Mouse (Mus musculus) limb, embryonic 13.5 days (tissue): ENCODE data around the gene Bad. TPM values are rescaled to one million over a fixed set of nuclear protein-coding genes. Genes with fewer than 3 reads are reported as not detected.

ENCODE experiments used
- ATAC-seq: fragments of 200-750 bp; cut with Nextera tagmentation; 2 replicates; pipeline ENCODE4 v1.8.0; 2017; ENCODE audit warnings: low read depth, moderate number of reproducible peaks, moderate TSS enrichment; ENCODE audit not compliant: low FRiP score
- H3K27ac ChIP-seq: fragments of 300-500 bp; sonication (generic); 2 replicates; pipeline ENCODE4 v1.5.1; 2015; ENCODE audit warnings: inconsistent platforms, mild to moderate bottlenecking, moderate library complexity
- H3K27me3 ChIP-seq: fragments of 300-500 bp; sonication (generic); 2 replicates; pipeline ENCODE4 v1.6.1; 2015; ENCODE audit warnings: mild to moderate bottlenecking, inconsistent platforms
- H3K36me3 ChIP-seq: fragments of 300-500 bp; sonication (generic); 2 replicates; pipeline ENCODE4 v1.6.1; 2015; ENCODE audit warnings: inconsistent platforms, mild to moderate bottlenecking, moderate library complexity
- H3K4me1 ChIP-seq: fragments of 300-500 bp; sonication (generic); 2 replicates; pipeline ENCODE4 v1.6.1; 2015; ENCODE audit warnings: inconsistent platforms
- H3K4me2 ChIP-seq: fragments of 300-500 bp; sonication (generic); replicated peaks from 2 replicates; pipeline ENCODE4 v1.6.1; 2015; ENCODE audit warnings: inconsistent platforms, mild to moderate bottlenecking, moderate library complexity
- H3K4me3 ChIP-seq: fragments of 300-500 bp; sonication (generic); 2 replicates; pipeline ENCODE4 v1.5.1; 2015; ENCODE audit warnings: moderate library complexity, mild to moderate bottlenecking, inconsistent platforms
- H3K9ac ChIP-seq: fragments of 300-500 bp; sonication (generic); 2 replicates; pipeline ENCODE4 v1.6.1; 2015; ENCODE audit warnings: mild to moderate bottlenecking, inconsistent platforms
- H3K9me3 ChIP-seq: fragments of 300-500 bp; sonication (generic); 2 replicates; pipeline ENCODE4 v1.6.1; 2016; ENCODE audit warnings: inconsistent platforms
- WGBS: fragments of 180-500 bp; shearing (Covaris S2); methylation state at CpG from one replicate; pipeline ENCODE4 v1.1.7; 2015; 5-methylcytosine and 5-hydroxymethylcytosine counted together
- polyA plus RNA-seq: library from polyadenylated mRNA; unstranded; fragments of >200 nt; fragmentation: Nextera tagmentation; extraction: Ambion mirVana; gene quantifications from 2 replicates; pipeline ENCODE4 v1.2.1, GENCODE M21; 2015

Bad gene
- polyA plus RNA-seq, 1 experiment from 2014 or later: 73.4 TPM

DNA sequence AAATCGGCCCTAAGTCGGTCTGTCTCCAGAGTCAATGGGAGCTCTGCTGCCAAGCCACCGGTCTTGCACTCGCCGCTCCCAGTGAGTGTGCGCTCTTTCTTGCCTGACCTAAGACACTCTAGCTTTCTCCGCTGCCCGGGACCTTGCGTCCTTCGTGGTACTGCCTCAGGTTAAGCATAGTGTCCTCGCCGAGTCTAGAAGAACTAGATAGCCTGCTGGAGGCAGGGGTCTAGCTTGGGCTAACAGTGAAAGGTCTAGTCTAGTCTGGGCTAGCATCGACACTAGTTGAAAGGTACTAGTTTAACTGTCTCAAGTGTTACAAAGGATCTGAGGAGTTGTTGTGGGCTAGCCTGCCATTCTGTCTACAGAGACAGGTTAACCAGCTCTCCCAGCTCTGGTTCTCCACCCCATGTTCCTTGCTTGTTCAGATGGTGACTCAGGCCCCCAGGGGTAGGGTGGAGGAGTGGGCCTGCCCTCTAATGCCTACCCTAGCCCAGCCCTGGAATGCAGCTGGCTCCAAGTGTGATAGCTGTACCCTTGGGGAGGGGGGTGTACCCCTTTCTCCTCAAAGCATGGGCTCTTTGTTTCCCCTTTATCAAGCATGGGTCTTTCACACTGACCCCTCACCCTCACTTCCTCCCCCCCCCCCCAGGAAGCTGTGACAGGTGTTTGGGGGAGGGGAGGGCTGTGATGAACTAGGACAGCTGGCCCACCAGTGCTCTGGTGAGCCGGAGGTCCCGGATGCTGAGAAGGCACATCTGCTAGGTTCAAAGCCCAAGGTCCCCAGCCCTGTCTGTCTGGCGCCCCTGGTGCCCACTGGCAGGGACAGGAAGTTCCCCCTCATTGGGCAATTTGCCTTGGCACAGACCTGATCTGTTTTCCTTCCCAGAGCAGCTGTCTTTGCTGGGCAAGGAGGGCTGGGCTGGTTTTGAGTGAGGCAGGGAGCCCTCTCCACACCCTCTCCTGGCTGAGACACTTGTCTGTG lies 34.2 kb downstream of the Bad start, which contains the start of gene Plcb3:
TSS of gene Plcb3 (minus strand) at position 934 of the 985 bp plus-strand sequence.
- ATAC-seq: no peak
- Histone ChIP-seq H3K4me3 (peak within 1 kb of the TSS; percentile 76), H3K4me1 (peaks cover 55% of the 10 kb centered on the region), H3K27ac (peak within 1 kb of the TSS; percentile 29), H3K27me3 (no peaks in the 10 kb centered on the region), H3K9ac (peak within 1 kb of the TSS; percentile 85), H3K36me3 (peaks cover 18% of the 10 kb centered on the region), H3K4me2 (peak within 1 kb of the TSS; percentile 93), H3K9me3 (no peaks in the 10 kb centered on the region)
- WGBS: 1% methylated on average over 16 of the region's 16 CpGs

DNA sequence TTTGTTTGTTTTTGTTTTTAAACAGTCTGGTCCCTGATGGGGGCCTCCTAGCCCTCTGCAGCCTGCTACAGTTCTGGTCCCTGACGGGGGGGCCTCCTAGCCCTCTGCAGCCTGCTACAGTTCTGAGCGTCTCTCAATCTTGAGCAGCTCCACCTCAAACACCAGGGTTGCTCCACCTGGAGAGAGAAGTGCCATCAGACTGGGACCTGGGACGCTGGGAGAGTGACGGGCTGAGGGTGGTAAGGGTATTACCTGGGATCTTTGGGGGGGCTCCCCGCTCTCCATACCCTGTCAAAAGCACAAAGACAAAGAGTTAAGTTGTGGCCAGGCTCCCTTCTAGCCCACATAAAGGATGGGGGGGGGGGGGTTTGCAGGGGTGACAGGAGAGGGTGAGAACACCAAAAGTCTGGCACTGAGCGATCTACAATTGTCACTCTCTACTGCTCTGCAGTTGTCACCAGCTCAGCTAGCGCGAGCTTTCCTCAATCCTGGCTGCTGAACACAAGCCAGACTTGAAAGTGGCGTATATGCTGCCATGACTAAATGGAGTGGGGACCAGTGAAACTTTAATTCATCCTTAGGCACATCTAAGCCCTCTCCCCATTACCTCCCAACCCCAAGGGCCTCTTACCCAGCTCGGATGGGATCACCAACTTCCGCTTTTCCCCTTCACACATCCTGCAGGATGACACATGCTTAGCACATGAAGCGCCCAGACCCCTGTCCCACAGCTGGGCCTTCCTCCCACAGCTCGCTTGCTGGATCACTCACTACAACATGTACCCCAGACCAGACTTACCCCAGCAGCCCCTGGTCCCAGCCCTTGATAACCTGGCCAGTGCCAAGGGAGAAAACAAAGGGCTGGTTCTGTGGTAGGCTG lies 36.3 kb downstream of the Bad start:
- H3K36me3 ChIP-seq: peaks cover 34% of the 10 kb centered on the region
- peak overlapping the region; percentile 70 for H3K4me3 ChIP-seq
- H3K27me3 ChIP-seq: no peaks in the 10 kb centered on the region
- H3K9me3 ChIP-seq: no peaks in the 10 kb centered on the region
- peak overlapping the region; percentile 68; the same call in 1 of the 2 replicates for H3K9ac ChIP-seq
- no peak overlapping the region; the same call in 1 of the 2 replicates for H3K27ac ChIP-seq
- peak overlapping the region; percentile 93 for H3K4me2 ChIP-seq
- 79% methylated on average over 13 of the region's 13 CpGs for WGBS
- H3K4me1 ChIP-seq: peaks cover 52% of the 10 kb centered on the region
- no peak for ATAC-seq

DNA sequence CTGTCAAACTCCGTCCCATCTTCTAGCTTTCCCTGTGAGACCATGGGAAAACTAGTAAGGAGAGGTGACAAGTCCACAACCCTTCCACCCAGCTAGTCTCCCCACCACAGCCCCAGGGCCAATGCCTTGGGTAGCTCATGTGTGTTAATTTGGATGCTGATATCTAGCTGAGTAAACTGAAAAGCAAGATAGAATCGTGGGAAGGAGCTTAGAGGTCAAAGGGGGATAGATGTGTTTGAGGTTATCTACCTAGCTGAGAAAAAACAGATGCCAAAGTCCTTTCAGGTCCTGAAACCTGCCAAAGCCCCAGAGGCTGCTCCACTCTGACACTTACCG lies 36.9 kb downstream of the Bad start:
- H3K4me1 ChIP-seq: peaks cover 52% of the 10 kb centered on the region
- H3K4me3 ChIP-seq: peak overlapping the region; percentile 70
- H3K27ac ChIP-seq: no peak overlapping the region; the same call in 1 of the 2 replicates
- peak overlapping the region; percentile 93 for H3K4me2 ChIP-seq
- ATAC-seq: no peak
- H3K9me3 ChIP-seq: no peaks in the 10 kb centered on the region
- peak overlapping the region; percentile 68; the same call in 1 of the 2 replicates for H3K9ac ChIP-seq
- no peaks in the 10 kb centered on the region for H3K27me3 ChIP-seq
- 50% methylated on average over 3 of the region's 3 CpGs for WGBS
- peaks cover 39% of the 10 kb centered on the region for H3K36me3 ChIP-seq

DNA sequence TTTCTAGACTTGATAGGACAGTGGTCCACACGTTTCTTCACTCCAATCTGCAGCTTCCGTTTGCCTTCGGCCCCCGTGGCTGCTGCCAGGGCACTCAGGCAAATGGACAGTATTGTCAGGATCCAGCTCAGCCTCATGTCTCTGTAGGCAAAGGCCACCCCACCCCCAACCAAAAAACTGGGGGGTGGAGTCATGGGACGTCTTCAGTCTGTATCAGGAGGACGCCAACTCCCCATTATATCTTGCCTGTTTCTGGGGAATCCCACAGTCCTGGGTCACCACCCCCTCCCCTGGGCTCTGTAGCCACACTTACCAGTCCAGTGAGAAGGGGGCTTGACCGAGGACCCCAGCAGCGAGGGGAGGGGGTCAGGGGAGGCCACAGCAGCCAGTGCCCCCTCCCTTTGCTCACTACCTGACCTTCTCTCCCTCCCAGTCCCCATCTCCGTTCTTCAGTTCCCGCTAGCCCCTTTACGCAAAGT lies 37.4 kb downstream of the Bad start:
- Histone ChIP-seq H3K9ac (peak overlapping the region; percentile 68), H3K4me3 (peak overlapping the region; percentile 70), H3K27me3 (no peaks in the 10 kb centered on the region), H3K4me2 (peak overlapping the region; percentile 93), H3K36me3 (peaks cover 43% of the 10 kb centered on the region), H3K9me3 (no peaks in the 10 kb centered on the region), H3K27ac (peak overlapping the region; percentile 28; the same call in 1 of the 2 replicates), H3K4me1 (peaks cover 47% of the 10 kb centered on the region)
- 16% methylated on average over 11 of the region's 11 CpGs for WGBS
- no peak for ATAC-seq

DNA sequence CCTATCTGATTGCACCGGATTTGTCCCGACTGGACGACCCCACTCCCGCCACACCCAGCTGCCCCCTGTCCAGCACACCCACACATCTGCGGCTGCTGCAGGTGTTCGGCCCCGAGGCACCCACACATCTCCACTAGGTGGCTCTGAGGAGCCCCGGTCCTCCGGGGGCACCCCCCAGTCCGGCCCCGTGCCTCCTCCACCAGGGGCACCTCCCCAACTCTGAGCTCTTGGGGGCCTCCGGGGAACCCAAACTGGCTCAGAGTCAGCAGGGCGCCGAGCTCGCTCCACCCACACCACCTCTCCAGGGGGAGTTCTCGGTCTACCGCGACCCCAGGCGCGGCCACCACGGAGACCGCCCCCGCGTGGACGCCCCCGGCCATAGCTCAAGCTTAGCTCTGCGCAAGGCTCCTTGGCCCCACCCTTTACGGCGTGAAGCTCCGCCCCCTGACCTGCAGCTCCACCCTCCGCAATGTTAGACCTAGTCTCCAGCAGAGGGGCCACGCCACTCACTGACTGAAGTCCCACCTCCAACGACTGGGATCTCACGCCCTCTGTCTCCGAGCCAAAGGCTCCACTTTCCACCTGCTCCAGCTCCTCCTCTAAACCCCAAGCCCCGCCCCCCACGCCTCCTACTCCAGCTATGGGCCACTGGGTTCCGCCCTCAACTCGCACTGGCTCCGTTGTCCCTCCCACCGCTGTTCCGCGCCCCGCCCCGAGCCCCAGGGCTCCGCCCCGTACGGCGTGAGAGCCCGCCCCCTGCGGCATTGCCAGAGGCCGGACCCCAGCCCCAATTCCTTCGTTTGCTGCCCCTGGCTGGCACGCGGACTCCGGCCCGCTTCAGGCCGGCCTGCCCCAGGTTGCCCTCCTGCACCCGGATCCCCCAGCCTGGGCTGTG lies 38.1 kb downstream of the Bad start:
- H3K36me3 ChIP-seq: peaks cover 47% of the 10 kb centered on the region
- H3K9ac ChIP-seq: peak overlapping the region; percentile 82
- H3K4me1 ChIP-seq: peaks cover 47% of the 10 kb centered on the region
- peak overlapping the region; percentile 93 for H3K4me2 ChIP-seq
- no peaks in the 10 kb centered on the region for H3K9me3 ChIP-seq
- H3K27me3 ChIP-seq: no peaks in the 10 kb centered on the region
- H3K4me3 ChIP-seq: peak overlapping the region; percentile 70
- ATAC-seq: peak; percentile 90
- 1% methylated on average over 59 of the region's 59 CpGs for WGBS
- peak overlapping the region; percentile 87 for H3K27ac ChIP-seq

DNA sequence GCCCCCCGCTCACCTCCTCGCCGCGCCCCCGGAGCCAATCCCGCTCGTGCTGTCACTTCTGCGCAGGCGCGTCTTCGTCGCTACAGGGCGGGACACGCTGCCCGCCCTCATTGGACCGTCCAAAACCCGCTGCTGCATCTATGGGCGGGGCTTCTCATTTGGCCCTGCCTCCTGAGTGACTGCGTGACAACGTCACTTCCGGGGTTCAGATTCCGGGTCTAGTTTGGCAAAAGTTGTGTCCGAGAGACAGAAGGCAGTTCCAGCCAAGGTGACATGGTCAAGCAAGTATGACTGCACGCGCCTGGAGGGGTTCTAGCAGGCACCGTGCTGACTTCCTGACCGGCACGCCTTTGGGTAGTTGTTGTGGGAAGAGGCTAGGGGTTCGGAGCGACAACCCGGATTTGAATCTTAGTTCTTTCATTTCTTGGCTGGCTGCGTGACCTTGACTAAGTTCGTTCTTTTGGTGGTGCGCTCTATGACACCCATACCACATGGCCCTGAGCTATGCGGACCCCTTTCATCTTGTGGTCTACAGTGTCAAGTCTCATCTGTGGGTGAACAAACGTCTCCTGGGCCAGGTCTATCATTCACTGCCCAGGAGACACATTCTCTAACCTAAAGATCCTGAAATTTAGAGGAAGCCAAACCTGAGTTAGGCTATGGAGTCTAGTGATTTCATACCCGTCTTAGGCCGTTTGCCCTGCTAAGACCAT lies 38.9 kb downstream of the Bad start, which contains the start of gene Fkbp2:
TSS of gene Fkbp2 (minus strand) at position 121 of the 713 bp plus-strand sequence.
- Histone ChIP-seq H3K9me3 (no peaks in the 10 kb centered on the region), H3K4me1 (peaks cover 47% of the 10 kb centered on the region), H3K36me3 (peaks cover 55% of the 10 kb centered on the region), H3K27me3 (no peaks in the 10 kb centered on the region), H3K4me3 (peak within 1 kb of the TSS; percentile 70), H3K27ac (peak within 1 kb of the TSS; percentile 87), H3K4me2 (peak within 1 kb of the TSS; percentile 93), H3K9ac (peak within 1 kb of the TSS; percentile 82)
- 1% methylated on average over 38 of the region's 38 CpGs for WGBS
- peak; percentile 88 for ATAC-seq

DNA sequence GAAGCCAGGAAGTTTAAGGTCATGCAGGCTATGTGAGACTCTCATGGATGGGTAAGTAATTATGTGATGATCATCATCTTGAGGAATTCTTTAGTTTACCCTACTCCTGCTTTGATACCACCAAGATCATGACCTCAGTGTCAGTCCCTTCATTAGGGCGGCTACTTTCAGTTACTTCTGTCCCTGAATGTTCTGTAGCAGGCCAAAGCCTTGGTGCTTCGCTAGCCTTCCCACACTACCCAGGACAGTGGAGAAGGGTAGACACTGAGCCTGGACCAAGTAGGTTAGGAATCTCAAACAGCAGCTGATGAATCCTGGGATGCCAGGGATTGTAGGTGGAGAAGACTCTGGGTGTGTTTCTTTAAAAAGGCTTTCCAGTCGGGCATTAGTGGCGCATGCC lies 39.8 kb downstream of the Bad start:
- WGBS: 90% methylated on average over 4 of the region's 4 CpGs
- peaks cover 46% of the 10 kb centered on the region for H3K4me1 ChIP-seq
- no peak overlapping the region for H3K27ac ChIP-seq
- H3K36me3 ChIP-seq: peaks cover 56% of the 10 kb centered on the region
- no peaks in the 10 kb centered on the region for H3K27me3 ChIP-seq
- peak overlapping the region; percentile 70 for H3K4me3 ChIP-seq
- no peak for ATAC-seq
- 0 out of 2 replicates have a peak overlapping the region, but pooled peaks have one; percentile 35 for H3K9ac ChIP-seq
- H3K4me2 ChIP-seq: peak overlapping the region; percentile 93
- no peaks in the 10 kb centered on the region for H3K9me3 ChIP-seq

DNA sequence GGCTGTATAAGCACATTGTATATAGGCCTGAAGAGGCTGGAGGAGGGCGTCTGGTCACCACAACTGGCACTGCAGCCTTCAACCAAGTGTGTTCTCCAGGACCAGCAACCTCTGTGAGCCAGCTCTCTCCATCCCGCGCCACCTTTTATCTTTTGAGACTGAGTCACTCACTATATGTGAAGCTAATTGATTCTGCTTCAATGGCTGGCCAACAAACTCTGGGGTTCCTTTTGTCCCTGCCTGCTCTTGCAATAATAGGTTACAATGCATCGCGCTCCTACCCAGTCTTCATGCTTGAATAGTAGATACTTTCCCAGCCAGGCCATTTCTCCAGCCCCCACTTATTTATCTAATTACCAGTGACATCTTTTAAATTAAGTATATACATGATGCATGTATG lies 42.0 kb downstream of the Bad start:
- ATAC-seq: no peak
- no peaks in the 10 kb centered on the region for H3K27me3 ChIP-seq
- no peak overlapping the region for H3K4me2 ChIP-seq
- no peak overlapping the region for H3K27ac ChIP-seq
- peaks cover 36% of the 10 kb centered on the region for H3K4me1 ChIP-seq
- peaks cover 41% of the 10 kb centered on the region for H3K36me3 ChIP-seq
- no peak overlapping the region for H3K4me3 ChIP-seq
- H3K9me3 ChIP-seq: no peaks in the 10 kb centered on the region
- WGBS: 95% methylated on average over 5 of the region's 5 CpGs
- H3K9ac ChIP-seq: no peak overlapping the region

DNA sequence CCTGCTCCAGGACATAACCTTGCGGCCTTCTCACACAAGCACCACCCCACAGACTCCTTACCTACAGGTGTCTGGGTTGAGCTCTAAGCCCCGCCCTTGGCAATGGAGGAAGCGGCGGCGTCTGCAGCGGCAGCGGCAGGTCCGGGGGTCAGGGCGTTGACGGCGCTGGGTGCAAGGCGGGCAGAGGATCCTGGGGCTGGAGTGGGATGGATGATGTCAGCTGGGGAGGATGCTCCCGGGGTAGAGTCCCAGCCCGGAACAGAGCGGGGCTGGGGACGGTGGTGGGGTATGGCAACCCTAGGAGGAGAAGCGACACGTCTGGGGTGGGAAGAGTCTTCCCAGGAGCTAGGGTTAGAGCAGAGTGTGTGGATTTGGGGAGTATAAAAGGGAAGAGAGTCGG lies 43.6 kb downstream of the Bad start:
- H3K9ac ChIP-seq: 0 out of 2 replicates have a peak overlapping the region, but pooled peaks have one; percentile 94
- peaks cover 27% of the 10 kb centered on the region for H3K4me1 ChIP-seq
- no peaks in the 10 kb centered on the region for H3K27me3 ChIP-seq
- ATAC-seq: no peak
- H3K9me3 ChIP-seq: no peaks in the 10 kb centered on the region
- no peak overlapping the region for H3K27ac ChIP-seq
- H3K4me2 ChIP-seq: no peak overlapping the region
- whole genome bisulfite sequencing: 80% methylated on average over 19 of the region's 19 CpGs
- no peak overlapping the region for H3K4me3 ChIP-seq
- H3K36me3 ChIP-seq: peaks cover 42% of the 10 kb centered on the region

DNA sequence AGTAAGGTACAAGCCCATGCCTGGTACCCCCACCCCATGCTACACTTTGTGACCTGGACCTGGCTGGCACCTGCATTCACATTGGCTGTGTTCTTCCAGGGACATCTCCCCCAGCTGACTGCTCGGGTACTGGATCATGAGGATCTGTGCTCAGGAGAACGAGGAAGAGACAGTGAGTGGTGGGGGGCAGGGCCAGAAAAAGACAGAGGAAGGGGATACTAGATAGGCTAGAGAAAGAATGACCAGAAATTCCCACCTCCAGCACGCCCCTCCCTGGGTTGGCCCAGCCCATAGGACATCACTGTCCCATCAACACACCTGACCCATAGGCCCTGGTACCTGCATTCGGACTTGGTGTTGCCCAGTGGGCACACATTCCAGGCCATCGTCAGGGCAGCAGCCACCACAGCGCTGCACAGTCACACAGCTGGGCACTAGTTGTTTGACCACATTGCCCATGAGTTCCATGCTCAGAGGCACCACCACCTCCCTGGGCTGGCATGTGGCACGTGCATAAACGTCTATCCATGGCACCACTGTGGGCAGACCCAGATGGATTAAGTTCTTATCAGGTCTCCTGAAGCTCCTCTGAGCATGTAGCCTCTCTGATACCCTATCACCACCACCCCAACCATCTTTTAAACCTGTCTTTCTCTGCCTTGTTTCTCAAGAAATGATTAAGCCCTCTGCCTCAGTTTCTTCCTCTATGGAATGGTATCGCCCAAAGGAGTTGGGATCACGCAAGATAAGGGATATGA lies 44.5 kb downstream of the Bad start:
- Histone ChIP-seq H3K27me3 (no peaks in the 10 kb centered on the region), H3K4me2 (peak overlapping the region; percentile 90), H3K9me3 (no peaks in the 10 kb centered on the region), H3K36me3 (peaks cover 42% of the 10 kb centered on the region), H3K9ac (peak overlapping the region; percentile 94), H3K4me1 (peaks cover 23% of the 10 kb centered on the region), H3K27ac (0 out of 2 replicates have a peak overlapping the region, but pooled peaks have one; percentile 83), H3K4me3 (peak overlapping the region; percentile 87)
- WGBS: 82% methylated on average over 10 of the region's 10 CpGs
- ATAC-seq: no peak
